In the genomic region with DNA sequence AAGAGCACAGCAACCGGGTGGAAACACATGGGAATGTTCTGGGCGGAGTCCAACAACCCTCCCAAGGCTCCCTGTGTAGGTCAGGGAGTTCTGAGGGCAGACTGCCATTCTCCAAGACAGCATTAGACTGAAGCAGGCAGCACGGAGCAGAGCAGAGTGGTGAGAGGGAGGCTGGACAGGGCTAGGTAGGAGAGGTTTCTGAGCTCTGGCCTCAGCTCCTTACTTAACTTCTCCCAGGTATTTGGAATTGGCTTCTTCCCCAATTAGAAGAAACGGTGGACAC, we compare ENCODE assay signal across 10 mouse cellular contexts.
DNase-seq lines count a peak whose midpoint lies in the region; ATAC-seq and TF ChIP-seq lines count a peak whose summit lies in the region.
"Had no signal": no experiment of that assay in that cellular context is flagged by ENCODE, and none has a peak within 500 bp of the region (broad histone marks: within the 10 kb centered on the region; RNA-seq: fewer than 3 reads in every experiment).

No protein-coding gene starts in this region.

- H3K4me2 ChIP-seq in forebrain, embryonic 11.5 days (ENCODE audit: low read depth, low read length, severe bottlenecking): no peak overlapping the region
- H3K4me2 ChIP-seq in lung, embryonic 16.5 days (ENCODE audit: low read depth, low read length): no peak overlapping the region
- H3K4me2 ChIP-seq in midbrain, postnatal 0 days (ENCODE audit: low read depth, low read length, poor library complexity, severe bottlenecking): no peak overlapping the region
- no peak overlapping the region for H3K4me2 ChIP-seq in heart, embryonic 11.5 days
- H3K4me2 ChIP-seq: liver, embryonic 13.5 days had no signal

- H3K4me1 ChIP-seq in forebrain, embryonic 11.5 days (replicated peaks; ENCODE audit: control insufficient read depth, insufficient read depth, low read length): peaks cover 5% of the 10 kb centered on the region; the same call in 1 of the 2 replicates
- H3K4me1 ChIP-seq in forebrain, embryonic 10.5 days: peaks cover 28% of the 10 kb centered on the region
- 0 out of 2 replicates have a peak, but pooled peaks cover 2% of the 10 kb centered on the region for H3K4me1 ChIP-seq in lung, embryonic 16.5 days (replicated peaks; ENCODE audit: control insufficient read depth, insufficient read depth, low read length)
- H3K4me1 ChIP-seq in lung, adult 2 months (ENCODE audit: control insufficient read depth, insufficient read depth, low read length): no peaks in the 10 kb centered on the region
- no peaks in the 10 kb centered on the region for H3K4me1 ChIP-seq in midbrain, postnatal 0 days (ENCODE audit: insufficient read depth, low read length)
- H3K4me1 ChIP-seq in heart, embryonic 11.5 days (ENCODE audit: control insufficient read depth, insufficient read depth, low read length): no peaks in the 10 kb centered on the region
- H3K4me1 ChIP-seq: liver, embryonic 13.5 days had no signal

- DNase-seq in forebrain, embryonic 11.5 days (ENCODE audit: low spot score): no peak
- DNase-seq in forebrain, embryonic 10.5 days (ENCODE audit: extremely low spot score, low spot score): no peak
- DNase-seq in lung, adult 2 months: no peak
- DNase-seq in adrenal gland, postnatal 25 days: peak; percentile 28
- peak; percentile 58 for DNase-seq in midbrain, postnatal 0 days (ENCODE audit: low spot score)
- no peak for DNase-seq in spleen, postnatal 14 days (ENCODE audit: low spot score in 2 of 2)

- no peak overlapping the region for H3K9ac ChIP-seq in forebrain, embryonic 11.5 days (ENCODE audit: low read length)
- H3K9ac ChIP-seq in lung, embryonic 16.5 days (ENCODE audit: low read length): no peak overlapping the region
- no peak overlapping the region for H3K9ac ChIP-seq in midbrain, postnatal 0 days (replicated peaks; ENCODE audit: low read length, poor library complexity, severe bottlenecking)
- no peak overlapping the region for H3K9ac ChIP-seq in heart, embryonic 11.5 days (ENCODE audit: low read depth, low read length)
- H3K9ac ChIP-seq: liver, embryonic 13.5 days had no signal

- no peak overlapping the region for H3K4me3 ChIP-seq in forebrain, embryonic 11.5 days (ENCODE audit: low read depth, low read length)
- no peak overlapping the region for H3K4me3 ChIP-seq in forebrain, embryonic 10.5 days
- no peak overlapping the region for H3K4me3 ChIP-seq in lung, embryonic 16.5 days (ENCODE audit: low read length)
- no peak overlapping the region for H3K4me3 ChIP-seq in lung, adult 2 months (replicated peaks; ENCODE audit: extremely low read depth, low read depth, low read length)
- H3K4me3 ChIP-seq in midbrain, postnatal 0 days (ENCODE audit: low read depth, low read length): no peak overlapping the region
- H3K4me3 ChIP-seq in heart, embryonic 11.5 days (ENCODE audit: low read depth, low read length): no peak overlapping the region
- H3K4me3 ChIP-seq: liver, embryonic 13.5 days had no signal

- WGBS in forebrain, embryonic 11.5 days: 45% methylated on average over 4 of the region's 4 CpGs
- 46% methylated on average over 4 of the region's 4 CpGs for WGBS in forebrain, embryonic 10.5 days
- WGBS in lung, embryonic 16.5 days: 34% methylated on average over 4 of the region's 4 CpGs
- WGBS in lung, adult 2 months: 52% methylated on average over 4 of the region's 4 CpGs
- WGBS in midbrain, postnatal 0 days: 53% methylated on average over 4 of the region's 4 CpGs
- WGBS in heart, embryonic 11.5 days (ENCODE audit: insufficient replicate concordance): 41% methylated on average over 4 of the region's 4 CpGs

- H3K9me3 ChIP-seq in forebrain, embryonic 11.5 days (ENCODE audit: control insufficient read depth, low read length): no peaks in the 10 kb centered on the region
- no peaks in the 10 kb centered on the region for H3K9me3 ChIP-seq in forebrain, embryonic 10.5 days
- no peaks in the 10 kb centered on the region for H3K9me3 ChIP-seq in lung, embryonic 16.5 days (ENCODE audit: control insufficient read depth, low read length)
- no peaks in the 10 kb centered on the region for H3K9me3 ChIP-seq in midbrain, postnatal 0 days (ENCODE audit: low read length)
- H3K9me3 ChIP-seq in heart, embryonic 11.5 days (replicated peaks; ENCODE audit: control insufficient read depth, low read length): no peaks in the 10 kb centered on the region
- H3K9me3 ChIP-seq: embryonic facial prominence, embryonic 13.5 days; liver, embryonic 13.5 days had no signal

- no peak for TF ChIP-seq POLR2A in lung, adult 2 months (IDR thresholded peaks at IDR 0.05; ENCODE audit: borderline replicate concordance, extremely low read depth, low read depth, low read length)

- TF ChIP-seq CTCF in lung, adult 2 months (IDR thresholded peaks at IDR 0.05; ENCODE audit: insufficient read depth, low read length): no peak
- no peak for TF ChIP-seq CTCF in midbrain, postnatal 0 days (IDR thresholded peaks at IDR 0.05)

- no peak overlapping the region for H3K27ac ChIP-seq in forebrain, embryonic 11.5 days (ENCODE audit: low read depth, low read length)
- H3K27ac ChIP-seq in forebrain, embryonic 10.5 days: no peak overlapping the region
- H3K27ac ChIP-seq in lung, embryonic 16.5 days (ENCODE audit: low read length): no peak overlapping the region
- H3K27ac ChIP-seq in midbrain, postnatal 0 days (ENCODE audit: low read depth, low read length): no peak overlapping the region
- H3K27ac ChIP-seq in heart, embryonic 11.5 days (ENCODE audit: low read depth, low read length): no peak overlapping the region
- H3K27ac ChIP-seq: liver, embryonic 13.5 days had no signal

- H3K27me3 ChIP-seq in forebrain, embryonic 11.5 days (ENCODE audit: control insufficient read depth, insufficient read depth, low read length): peaks cover 3% of the 10 kb centered on the region; the same call in 1 of the 2 replicates
- H3K27me3 ChIP-seq in forebrain, embryonic 10.5 days (ENCODE audit: poor library complexity, severe bottlenecking): peaks cover 56% of the 10 kb centered on the region
- no peaks in the 10 kb centered on the region for H3K27me3 ChIP-seq in lung, embryonic 16.5 days (ENCODE audit: control insufficient read depth, insufficient read depth, low read depth, low read length)
- peaks cover 4% of the 10 kb centered on the region; the same call in 1 of the 2 replicates for H3K27me3 ChIP-seq in midbrain, postnatal 0 days (ENCODE audit: insufficient read depth, low read length)
- H3K27me3 ChIP-seq in heart, embryonic 11.5 days (ENCODE audit: control insufficient read depth, insufficient read depth, low read length): no peaks in the 10 kb centered on the region
- H3K27me3 ChIP-seq: liver, embryonic 13.5 days had no signal

- peak; percentile 38; the same call in 1 of the 2 replicates for ATAC-seq in forebrain, embryonic 11.5 days (replicated peaks; ENCODE audit: low FRiP score)
- peak; percentile 31; the same call in 1 of the 2 replicates for ATAC-seq in lung, embryonic 16.5 days (ENCODE audit: low read depth)
- no peak for ATAC-seq in midbrain, postnatal 0 days (ENCODE audit: low FRiP score)
- no peak for ATAC-seq in heart, embryonic 11.5 days (replicated peaks; ENCODE audit: insufficient number of reproducible peaks, low FRiP score, low TSS enrichment)

- no peaks in the 10 kb centered on the region for H3K36me3 ChIP-seq in forebrain, embryonic 11.5 days (ENCODE audit: control insufficient read depth, insufficient read depth, low read length)
- H3K36me3 ChIP-seq in forebrain, embryonic 10.5 days (replicated peaks): no peaks in the 10 kb centered on the region
- H3K36me3 ChIP-seq in lung, embryonic 16.5 days (ENCODE audit: control insufficient read depth, insufficient read depth, low read length): no peaks in the 10 kb centered on the region
- no peaks in the 10 kb centered on the region for H3K36me3 ChIP-seq in midbrain, postnatal 0 days (ENCODE audit: insufficient read depth, low read length)
- H3K36me3 ChIP-seq in heart, embryonic 11.5 days (ENCODE audit: control insufficient read depth, insufficient read depth, low read length): no peaks in the 10 kb centered on the region
- H3K36me3 ChIP-seq: embryonic facial prominence, embryonic 13.5 days; liver, embryonic 13.5 days had no signal

Comparison
In these comparisons a context has a peak if more than half of its experiments do, and no peak if none do; other contexts are left out.
1. ATAC-seq: peak in forebrain, embryonic 11.5 days (single experiment) and lung, embryonic 16.5 days (single experiment); none in midbrain, postnatal 0 days (single experiment) and heart, embryonic 11.5 days (single experiment).
2. DNase-seq: peak in adrenal gland, postnatal 25 days (single experiment) and midbrain, postnatal 0 days (single experiment); none in forebrain, embryonic 11.5 days (single experiment), forebrain, embryonic 10.5 days (single experiment), lung, adult 2 months (single experiment) and spleen, postnatal 14 days (0 of 2).